Mouse (Mus musculus): ENCODE measurements around the gene Zfp82. TPM values are rescaled to one million over a fixed set of nuclear protein-coding genes. Genes with fewer than 3 reads are reported as not detected.
A peak's percentile ranks its signal among the peaks of the same experiment; 100 is the strongest.

The Zfp82 gene
- polyA plus RNA-seq, 1 experiment: 2.5 TPM

DNA sequence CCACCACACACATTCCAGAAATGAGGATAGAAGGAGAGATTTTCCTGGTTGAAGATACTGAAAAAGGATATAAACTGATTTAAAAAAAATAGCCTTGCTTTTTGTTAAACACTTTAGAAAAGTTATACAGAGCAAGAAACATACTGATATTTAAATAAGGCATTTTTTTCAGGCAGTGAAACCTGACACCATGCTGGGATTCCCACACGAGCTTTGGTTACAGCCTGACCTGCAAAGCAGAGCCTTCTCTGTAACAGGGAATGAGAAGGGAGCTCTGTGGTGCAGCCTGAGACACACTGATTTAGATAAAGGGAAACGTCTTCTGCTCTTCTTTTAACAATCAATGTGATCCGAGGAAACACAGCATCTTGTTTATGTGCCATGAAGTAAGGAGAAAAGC lies 19.1 kb downstream of the Zfp82 start:
- 0 out of 2 replicates have a peak, but pooled peaks cover 3% of the 10 kb centered on the region for H3K4me1 ChIP-seq (ENCODE audit: control insufficient read depth, insufficient read depth, low read length)
- no peak overlapping the region for H3K4me3 ChIP-seq (ENCODE audit: insufficient read depth, low read length)
- no peak for TF ChIP-seq CTCF (IDR thresholded peaks at IDR 0.05; ENCODE audit: extremely low read depth, insufficient read depth, low read length)
- no peak for TF ChIP-seq POLR2A (IDR thresholded peaks at IDR 0.05; ENCODE audit: extremely low read depth, insufficient read depth, low read length)
- H3K27ac ChIP-seq (ENCODE audit: insufficient read depth, low read length): no peak overlapping the region

DNA sequence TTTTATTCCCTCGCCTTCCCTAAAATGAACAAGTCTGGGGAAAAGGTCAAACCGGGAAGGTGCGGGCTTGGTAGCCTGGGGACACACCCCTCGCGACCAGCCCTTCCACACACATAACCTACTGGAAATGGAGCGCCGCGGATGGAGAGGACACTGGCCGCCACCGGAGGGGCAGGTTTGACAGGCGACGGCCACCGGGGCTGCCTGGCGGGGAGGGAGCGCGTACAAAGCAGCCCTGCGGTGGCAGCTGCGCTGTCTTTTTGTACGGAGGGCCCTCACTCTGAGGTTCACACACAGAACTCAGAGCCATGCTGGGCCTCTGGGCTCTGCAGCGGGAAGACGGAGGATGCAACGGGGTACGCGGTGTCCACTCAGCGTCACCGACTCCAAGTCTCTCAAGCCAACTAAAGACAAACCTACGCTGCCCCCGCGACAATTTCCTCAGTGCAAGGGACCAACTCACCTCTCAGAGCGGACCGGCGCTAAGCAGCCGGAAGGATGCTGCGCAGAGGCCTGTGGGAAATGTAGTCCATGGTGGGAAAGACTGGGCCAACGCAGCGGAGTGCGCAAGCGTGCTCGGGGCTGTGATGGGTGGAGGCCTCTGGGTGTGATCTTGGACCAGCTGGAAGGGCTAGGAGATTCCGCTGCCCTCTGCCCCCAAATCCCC lies 21.7 kb downstream of the Zfp82 start, which contains the start of gene Zfp14:
TSS of gene Zfp14 (minus strand) at position 499 of the 667 bp plus-strand sequence.
- no peak for TF ChIP-seq CTCF (IDR thresholded peaks at IDR 0.05; ENCODE audit: extremely low read depth, insufficient read depth, low read length)
- peak; percentile 88 for TF ChIP-seq POLR2A (IDR thresholded peaks at IDR 0.05; ENCODE audit: extremely low read depth, insufficient read depth, low read length)
- Histone ChIP-seq H3K4me3 (ENCODE audit: insufficient read depth, low read length) (peak within 1 kb of the TSS; percentile 66), H3K4me1 (ENCODE audit: control insufficient read depth, insufficient read depth, low read length) (0 out of 2 replicates have a peak, but pooled peaks cover 3% of the 10 kb centered on the region), H3K27ac (ENCODE audit: insufficient read depth, low read length) (peak within 1 kb of the TSS; percentile 33; the same call in 1 of the 2 replicates)

DNA sequence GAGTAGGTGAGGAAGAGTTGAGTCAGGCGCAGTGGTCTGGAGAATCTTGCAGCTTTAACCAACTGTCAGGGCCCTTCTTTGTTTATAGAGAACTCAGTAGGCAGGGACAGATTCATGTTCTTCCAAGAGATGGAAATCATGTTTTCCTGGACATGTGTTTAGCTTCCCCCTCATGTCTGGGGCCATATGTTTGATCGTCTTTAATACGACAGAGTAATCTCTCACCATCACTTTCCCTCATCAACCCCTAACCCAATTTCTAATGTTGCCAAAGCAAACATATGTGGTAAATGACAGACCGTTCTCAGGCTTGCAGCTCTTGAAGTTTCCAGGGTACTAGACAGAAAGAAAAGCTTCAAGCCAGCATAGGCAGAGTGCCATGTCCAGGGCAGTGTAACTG lies 24.6 kb downstream of the Zfp82 start:
- 0 out of 2 replicates have a peak, but pooled peaks cover 3% of the 10 kb centered on the region for H3K4me1 ChIP-seq (ENCODE audit: control insufficient read depth, insufficient read depth, low read length)
- TF ChIP-seq CTCF (IDR thresholded peaks at IDR 0.05; ENCODE audit: extremely low read depth, insufficient read depth, low read length) (no peak), POLR2A (IDR thresholded peaks at IDR 0.05; ENCODE audit: extremely low read depth, insufficient read depth, low read length) (no peak)
- no peak overlapping the region for H3K4me3 ChIP-seq (ENCODE audit: insufficient read depth, low read length)
- no peak overlapping the region for H3K27ac ChIP-seq (ENCODE audit: insufficient read depth, low read length)

DNA sequence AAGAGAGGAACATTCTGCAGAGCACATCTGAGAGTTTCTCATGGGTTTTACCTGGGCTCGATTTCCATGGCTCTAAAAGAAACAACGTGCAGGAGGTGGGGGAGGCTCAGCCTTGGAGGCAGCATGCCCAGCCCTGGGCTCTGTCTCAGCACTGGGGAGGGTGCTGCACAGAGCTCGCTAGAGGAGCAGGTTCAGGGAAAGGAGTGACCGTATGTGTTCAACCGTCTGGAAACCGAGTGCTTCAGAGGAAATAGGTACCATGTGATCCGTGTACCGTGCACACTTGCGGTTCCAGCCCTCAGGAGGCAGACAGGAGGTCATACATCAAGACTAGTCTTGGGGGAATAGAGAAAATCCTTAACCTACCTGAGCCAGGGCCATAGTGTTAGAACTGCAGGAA lies 28.3 kb downstream of the Zfp82 start:
- H3K4me1 ChIP-seq (ENCODE audit: control insufficient read depth, insufficient read depth, low read length): no peaks in the 10 kb centered on the region
- TF ChIP-seq CTCF (IDR thresholded peaks at IDR 0.05; ENCODE audit: extremely low read depth, insufficient read depth, low read length): no peak
- no peak for TF ChIP-seq POLR2A (IDR thresholded peaks at IDR 0.05; ENCODE audit: extremely low read depth, insufficient read depth, low read length)

DNA sequence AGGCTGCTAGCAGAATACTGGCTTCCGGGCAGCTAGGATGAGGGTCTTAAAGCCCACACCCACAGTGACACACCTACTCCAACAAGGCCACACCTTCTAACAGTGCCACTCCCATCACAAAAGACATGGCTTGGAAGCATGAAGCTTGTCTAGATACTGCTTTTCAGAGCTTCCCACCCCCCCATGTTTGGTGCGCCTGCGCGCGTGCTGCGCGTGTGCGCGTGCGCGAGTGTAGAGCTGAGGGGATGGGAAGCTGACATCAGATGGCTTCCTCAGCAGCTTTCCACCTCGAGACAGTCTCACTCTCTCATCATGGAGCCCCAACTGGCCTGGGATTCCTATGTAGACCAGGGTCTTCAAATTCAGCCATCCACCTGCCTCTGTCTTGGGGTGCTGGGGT lies 38.4 kb downstream of the Zfp82 start:
- TF ChIP-seq POLR2A (IDR thresholded peaks at IDR 0.05; ENCODE audit: extremely low read depth, insufficient read depth, low read length): no peak
- TF ChIP-seq CTCF (IDR thresholded peaks at IDR 0.05; ENCODE audit: extremely low read depth, insufficient read depth, low read length): no peak
- H3K27ac ChIP-seq (ENCODE audit: insufficient read depth, low read length): no peak overlapping the region
- no peak overlapping the region for H3K4me3 ChIP-seq (ENCODE audit: insufficient read depth, low read length)
- H3K4me1 ChIP-seq (ENCODE audit: control insufficient read depth, insufficient read depth, low read length): no peaks in the 10 kb centered on the region

More for the DNA sequence above, 28.3 kb downstream of the Zfp82 start:
- Histone ChIP-seq H3K27ac (ENCODE audit: insufficient read depth, low read length) (no peak overlapping the region), H3K4me3 (ENCODE audit: insufficient read depth, low read length) (no peak overlapping the region)

DNA sequence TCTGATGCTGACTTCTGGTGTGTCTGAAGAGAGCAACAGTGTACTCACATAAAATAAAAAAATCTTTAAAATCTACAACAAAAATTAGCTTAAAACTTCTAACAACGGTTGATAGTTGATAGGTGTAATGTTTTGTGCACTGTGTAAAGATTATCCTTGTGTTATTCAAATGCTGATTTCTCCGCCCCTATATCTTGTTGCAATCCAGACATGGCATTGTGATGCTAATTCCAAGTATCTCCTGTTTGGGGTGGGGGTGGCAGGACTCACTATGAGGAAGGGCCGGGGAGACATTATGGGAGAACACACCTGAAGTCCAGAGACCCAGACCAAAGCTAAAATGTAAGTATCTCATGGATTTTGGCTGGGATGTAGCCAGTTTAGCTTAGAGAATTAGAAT lies 41.3 kb downstream of the Zfp82 start:
- Histone ChIP-seq H3K4me3 (ENCODE audit: insufficient read depth, low read length) (no peak overlapping the region), H3K4me1 (ENCODE audit: control insufficient read depth, insufficient read depth, low read length) (no peaks in the 10 kb centered on the region), H3K27ac (ENCODE audit: insufficient read depth, low read length) (no peak overlapping the region)
- TF ChIP-seq CTCF (IDR thresholded peaks at IDR 0.05; ENCODE audit: extremely low read depth, insufficient read depth, low read length) (no peak), POLR2A (IDR thresholded peaks at IDR 0.05; ENCODE audit: extremely low read depth, insufficient read depth, low read length) (no peak)

DNA sequence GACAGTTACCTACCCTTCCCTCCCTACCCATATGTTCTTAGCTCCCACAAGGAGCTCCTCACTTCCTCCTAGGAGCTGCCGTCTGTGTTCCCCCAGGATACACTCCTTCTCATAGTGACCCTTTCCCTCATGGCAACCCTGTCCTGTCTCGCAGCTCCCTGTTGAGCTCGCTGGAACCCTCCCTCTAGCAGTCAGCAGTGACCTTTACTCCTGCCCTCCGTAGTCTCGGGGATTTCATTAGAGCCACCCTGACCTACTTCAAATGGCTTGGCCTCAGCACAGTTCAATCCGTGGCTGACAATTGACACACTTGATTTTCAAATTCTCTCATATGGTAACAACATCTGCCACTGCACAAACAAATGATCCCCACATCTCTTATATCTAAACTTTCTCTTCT lies 42.0 kb downstream of the Zfp82 start:
- Histone ChIP-seq H3K4me3 (ENCODE audit: insufficient read depth, low read length) (no peak overlapping the region), H3K27ac (ENCODE audit: insufficient read depth, low read length) (no peak overlapping the region)

DNA sequence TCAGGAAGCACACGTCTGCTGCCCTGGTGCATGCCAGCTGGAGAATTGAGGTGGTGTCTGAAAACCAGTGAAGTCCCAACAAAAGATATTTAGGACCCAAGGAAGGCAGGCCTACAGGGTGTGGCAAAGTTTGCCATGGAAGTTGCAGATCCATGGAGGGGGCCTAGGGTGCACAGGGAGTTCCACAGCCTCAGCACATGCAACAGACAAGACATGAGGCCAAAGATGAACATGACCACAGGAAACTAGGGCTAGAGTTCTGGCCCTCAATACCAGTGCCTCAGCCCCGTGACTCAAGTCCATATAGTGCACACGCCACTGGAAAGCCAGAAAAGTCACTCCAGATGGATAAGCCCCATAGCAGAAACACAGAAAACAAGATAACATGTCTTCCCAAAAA lies 44.1 kb downstream of the Zfp82 start:
- H3K4me1 ChIP-seq (ENCODE audit: control insufficient read depth, insufficient read depth, low read length): no peaks in the 10 kb centered on the region
- no peak overlapping the region for H3K4me3 ChIP-seq (ENCODE audit: insufficient read depth, low read length)
- TF ChIP-seq POLR2A (IDR thresholded peaks at IDR 0.05; ENCODE audit: extremely low read depth, insufficient read depth, low read length) (no peak), CTCF (IDR thresholded peaks at IDR 0.05; ENCODE audit: extremely low read depth, insufficient read depth, low read length) (no peak)
- no peak overlapping the region for H3K27ac ChIP-seq (ENCODE audit: insufficient read depth, low read length)

More for the DNA sequence above, 42.0 kb downstream of the Zfp82 start:
- no peaks in the 10 kb centered on the region for H3K4me1 ChIP-seq (ENCODE audit: control insufficient read depth, insufficient read depth, low read length)
- TF ChIP-seq CTCF (IDR thresholded peaks at IDR 0.05; ENCODE audit: extremely low read depth, insufficient read depth, low read length): no peak
- TF ChIP-seq POLR2A (IDR thresholded peaks at IDR 0.05; ENCODE audit: extremely low read depth, insufficient read depth, low read length): no peak

DNA sequence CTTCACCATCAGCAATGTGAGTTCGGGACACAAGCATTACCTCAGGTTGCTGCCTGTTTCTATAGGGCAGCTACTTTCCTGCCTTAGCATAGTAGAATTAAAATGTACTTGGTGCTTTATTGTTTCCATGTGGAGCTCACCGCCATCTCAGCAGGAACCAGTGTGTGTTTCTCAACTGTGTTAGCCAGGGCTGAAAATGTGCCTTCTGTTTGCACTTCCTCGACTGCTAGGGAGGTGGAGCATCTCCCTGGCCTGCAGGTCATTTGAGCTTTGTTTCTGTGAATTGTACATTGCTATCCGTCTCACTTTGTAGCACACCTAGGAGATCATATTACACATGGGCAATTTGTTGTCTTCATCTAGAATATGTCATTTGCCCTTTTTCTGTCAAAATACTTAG lies 45.4 kb downstream of the Zfp82 start:
- peaks cover 1% of the 10 kb centered on the region; the same call in 1 of the 2 replicates for H3K4me1 ChIP-seq (ENCODE audit: control insufficient read depth, insufficient read depth, low read length)
- no peak overlapping the region for H3K27ac ChIP-seq (ENCODE audit: insufficient read depth, low read length)
- no peak overlapping the region for H3K4me3 ChIP-seq (ENCODE audit: insufficient read depth, low read length)
- TF ChIP-seq POLR2A (IDR thresholded peaks at IDR 0.05; ENCODE audit: extremely low read depth, insufficient read depth, low read length) (no peak), CTCF (IDR thresholded peaks at IDR 0.05; ENCODE audit: extremely low read depth, insufficient read depth, low read length) (no peak)

DNA sequence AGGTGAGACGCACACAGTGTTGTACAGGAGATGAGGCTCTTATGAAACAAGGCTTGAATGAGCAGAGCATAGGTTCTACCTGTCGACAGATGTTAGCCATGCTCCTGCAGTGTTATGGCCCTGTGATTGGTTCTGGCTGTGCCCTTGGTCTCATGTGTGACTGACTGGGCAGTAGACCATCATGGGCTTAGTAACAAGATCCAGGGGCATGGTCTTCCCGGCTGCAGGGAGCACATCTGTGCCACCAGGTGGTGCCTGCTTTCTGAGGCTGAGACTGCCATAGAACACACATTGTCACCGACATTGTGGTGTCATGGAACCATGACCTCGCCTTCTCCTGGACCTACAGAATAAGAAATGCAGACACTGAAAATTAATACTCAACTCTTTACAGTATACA lies 47.3 kb downstream of the Zfp82 start:
- Histone ChIP-seq H3K27ac (ENCODE audit: insufficient read depth, low read length) (no peak overlapping the region), H3K4me3 (ENCODE audit: insufficient read depth, low read length) (no peak overlapping the region), H3K4me1 (ENCODE audit: control insufficient read depth, insufficient read depth, low read length) (peaks cover 5% of the 10 kb centered on the region)
- no peak for TF ChIP-seq POLR2A (IDR thresholded peaks at IDR 0.05; ENCODE audit: extremely low read depth, insufficient read depth, low read length)
- no peak for TF ChIP-seq CTCF (IDR thresholded peaks at IDR 0.05; ENCODE audit: extremely low read depth, insufficient read depth, low read length)
